Mouse (Mus musculus) cerebellum, adult 18-20 months (tissue): ENCODE measurements at regions not wholly inside any gene's neighbourhood (a gene's known extent, or its start where the extent isn't known, plus 50 kb on each side); places are given as distances from the start of the nearest gene placed in this dataset.

ENCODE experiments used
- DNase-seq, 2 experiments: peaks; one replicate each; pipeline ENCODE4 v3.0.0; 2021

DNA sequence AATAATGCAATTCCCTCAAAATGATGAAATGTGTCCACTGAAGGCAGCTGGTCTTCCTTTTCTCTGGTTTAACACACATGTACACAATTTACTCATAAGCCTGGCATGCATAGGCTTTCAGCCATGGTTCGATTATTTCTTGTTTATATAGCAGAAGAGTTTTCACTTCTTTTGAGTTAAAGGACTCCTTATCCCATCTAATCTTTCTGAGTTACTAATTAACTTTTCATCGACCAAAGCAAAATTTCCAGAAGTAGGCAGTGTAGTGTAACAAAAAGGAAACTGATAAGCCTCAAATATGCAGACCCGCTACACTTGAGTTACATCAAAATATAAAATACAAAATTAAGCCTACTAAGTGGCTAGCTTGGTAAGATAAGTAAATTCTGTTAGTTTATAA is 620.5 kb upstream of the Akr1e1 start:
- DNase-seq = no peak

- DNase-seq = no peak
Measured at GRCm38 (mm10) chr13:5234232-5234631, 625.3 kb upstream of the Akr1e1 start.

- no peak for DNase-seq
Measured at GRCm38 (mm10) chr13:5235391-5235790, 625.9 kb upstream of the Klf6 start.

DNA sequence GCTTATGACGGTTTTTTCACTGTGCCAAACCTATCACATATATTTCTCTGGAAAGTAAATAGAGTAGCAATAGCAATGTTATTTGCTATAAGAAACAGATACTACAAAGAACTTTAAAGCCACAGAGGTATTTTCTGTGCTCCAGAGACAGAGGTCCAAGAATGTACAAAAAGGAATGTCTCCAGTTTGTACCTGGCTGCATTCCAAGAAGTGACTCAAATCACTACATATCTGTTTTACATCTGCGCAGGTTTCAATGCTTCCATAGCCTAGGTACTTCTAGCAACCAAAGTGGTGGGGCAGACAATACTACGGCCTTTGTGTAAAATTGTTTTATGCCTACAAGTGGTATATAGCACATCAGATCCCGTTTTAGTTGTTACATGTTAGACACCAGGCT is 620.7 kb upstream of the Klf6 start:
- no peak for DNase-seq

- no peak for DNase-seq
Measured at GRCm38 (mm10) chr13:5242782-5243181, 618.5 kb upstream of the Klf6 start.

GRCm38 (mm10) chr13:5248671-5249391 is 612.5 kb upstream of the Klf6 start:
- DNase-seq = no peak

- DNase-seq = no peak
Measured at GRCm38 (mm10) chr13:5257891-5258660, 603.2 kb upstream of the Klf6 start.

- no peak for DNase-seq
Measured at GRCm38 (mm10) chr13:5259760-5260159, 601.5 kb upstream of the Klf6 start.

- DNase-seq = no peak
Measured at GRCm38 (mm10) chr13:5272506-5273192, 588.6 kb upstream of the Klf6 start.

- DNase-seq = no peak
Measured at GRCm38 (mm10) chr13:5276564-5276963, 584.7 kb upstream of the Klf6 start.

DNA sequence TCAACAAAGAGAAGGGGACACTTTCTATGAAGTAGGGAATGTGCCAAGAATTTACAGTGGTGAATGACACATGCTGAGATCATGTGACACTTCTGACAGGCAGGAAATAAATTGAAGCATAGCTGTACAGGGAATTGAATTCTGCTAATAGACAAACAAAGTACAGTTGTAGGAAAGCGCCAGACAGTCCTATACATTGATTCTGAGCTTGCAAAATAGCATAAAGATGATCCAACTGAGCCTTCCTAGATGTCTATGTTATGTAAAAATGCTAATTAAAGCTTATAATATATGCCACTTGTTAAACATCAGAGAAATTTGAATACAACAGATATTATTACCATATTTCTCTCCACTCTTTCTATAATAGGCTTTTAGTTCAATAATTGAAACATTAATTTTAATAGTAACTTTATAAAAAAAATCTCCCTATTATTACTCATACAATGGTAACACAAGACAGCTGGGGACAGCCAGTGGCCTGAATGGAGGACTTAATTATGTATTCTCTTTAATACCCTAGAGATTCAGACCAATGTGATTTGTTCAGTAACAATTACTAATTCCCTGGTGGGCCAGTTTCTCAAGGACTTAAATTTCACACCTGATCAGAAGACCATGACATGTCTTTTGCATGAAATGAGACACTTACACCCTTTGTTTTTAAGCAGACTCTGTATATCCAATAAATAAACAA is 571.4 kb upstream of the Klf6 start:
- DNase-seq = no peak

- no peak for DNase-seq
Measured at GRCm38 (mm10) chr13:5302141-5302540, 559.1 kb upstream of the Klf6 start.

- DNase-seq = no peak
Measured at GRCm38 (mm10) chr13:5306688-5307087, 554.6 kb upstream of the Klf6 start.

DNA sequence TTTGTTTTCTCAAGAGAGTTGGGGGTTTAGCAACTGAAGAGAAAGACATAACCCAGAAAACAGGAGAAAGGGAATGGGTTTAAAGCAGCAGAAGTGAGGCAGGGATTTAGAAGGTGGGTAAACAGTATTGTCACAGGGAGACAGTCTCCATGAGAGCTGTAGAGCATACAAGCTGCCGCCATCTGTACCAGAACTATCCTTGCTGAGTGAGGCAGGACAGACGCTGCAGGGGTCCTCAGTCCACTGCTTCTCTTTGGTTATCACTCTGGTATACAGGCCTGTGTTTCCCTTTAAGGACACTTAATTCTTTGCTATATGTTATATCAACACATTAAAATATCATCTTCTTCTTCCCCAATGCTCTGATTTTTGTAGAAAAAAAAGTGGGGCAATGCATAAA is 548.0 kb upstream of the Klf6 start:
- DNase-seq = peak; percentile 12 to 14

DNA sequence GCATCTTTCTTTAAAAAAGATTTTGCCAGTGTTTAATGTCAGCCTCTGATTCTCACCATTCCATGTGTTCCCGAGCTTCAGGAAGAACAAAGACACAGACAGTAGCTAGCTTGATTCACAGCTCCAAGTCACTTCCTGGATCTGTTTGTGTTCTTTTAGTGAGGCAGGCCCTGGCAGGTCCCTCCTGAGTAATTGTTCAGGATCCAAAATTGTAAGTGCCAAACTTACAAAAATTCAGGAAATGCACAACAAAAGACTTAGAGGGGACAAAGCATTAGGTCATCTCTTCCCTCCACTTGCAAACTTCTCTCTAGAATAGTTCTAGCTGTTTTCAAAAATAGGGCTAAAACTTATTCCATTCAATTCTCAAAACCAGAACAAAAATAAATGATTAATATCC is 546.3 kb upstream of the Klf6 start:
- DNase-seq = no peak

DNA sequence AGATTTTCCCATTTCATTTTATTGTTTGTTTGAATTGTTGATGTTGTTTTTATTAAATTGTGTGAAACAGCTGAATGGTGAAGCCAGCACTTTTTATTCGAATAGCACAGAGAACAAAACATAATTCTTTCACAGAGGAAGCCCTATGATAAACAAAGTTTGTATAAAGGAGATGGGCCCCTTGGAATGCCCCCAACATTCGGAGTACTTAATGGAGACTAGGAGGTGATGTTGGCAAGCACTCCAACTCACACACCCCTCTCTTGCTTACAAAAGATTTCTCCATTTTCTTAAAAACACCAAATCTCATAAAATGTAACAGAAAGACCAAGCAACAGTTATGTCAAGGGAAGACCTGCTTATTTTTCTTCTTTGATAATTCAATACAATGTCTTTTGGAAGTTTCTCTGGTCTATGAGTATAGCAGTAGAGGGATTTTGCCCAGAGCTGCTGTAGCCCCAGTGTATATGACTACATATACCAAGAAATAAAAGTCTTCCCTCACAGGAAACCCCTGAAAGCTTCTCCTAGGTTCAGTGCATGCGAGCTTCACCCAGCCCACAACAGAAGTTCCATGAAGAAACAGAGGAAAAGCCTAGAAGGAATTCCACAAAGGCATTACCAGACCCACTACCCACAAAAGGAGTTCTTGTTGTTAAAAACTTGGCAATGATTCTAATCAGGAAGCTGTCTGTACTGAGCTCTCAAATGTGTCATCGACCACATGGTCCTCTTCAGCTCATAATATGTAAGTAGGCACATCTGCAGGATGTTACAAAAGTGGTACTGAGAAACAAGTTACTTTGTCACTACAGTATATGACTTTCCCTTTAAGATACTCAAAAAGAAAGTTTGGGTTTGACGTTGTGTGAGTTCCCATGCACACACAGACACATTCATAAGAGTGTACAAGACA is 543.1 kb upstream of the Klf6 start:
- no peak for DNase-seq

GRCm38 (mm10) chr13:5345712-5346111 is 515.6 kb upstream of the Klf6 start:
- DNase-seq = no peak

DNA sequence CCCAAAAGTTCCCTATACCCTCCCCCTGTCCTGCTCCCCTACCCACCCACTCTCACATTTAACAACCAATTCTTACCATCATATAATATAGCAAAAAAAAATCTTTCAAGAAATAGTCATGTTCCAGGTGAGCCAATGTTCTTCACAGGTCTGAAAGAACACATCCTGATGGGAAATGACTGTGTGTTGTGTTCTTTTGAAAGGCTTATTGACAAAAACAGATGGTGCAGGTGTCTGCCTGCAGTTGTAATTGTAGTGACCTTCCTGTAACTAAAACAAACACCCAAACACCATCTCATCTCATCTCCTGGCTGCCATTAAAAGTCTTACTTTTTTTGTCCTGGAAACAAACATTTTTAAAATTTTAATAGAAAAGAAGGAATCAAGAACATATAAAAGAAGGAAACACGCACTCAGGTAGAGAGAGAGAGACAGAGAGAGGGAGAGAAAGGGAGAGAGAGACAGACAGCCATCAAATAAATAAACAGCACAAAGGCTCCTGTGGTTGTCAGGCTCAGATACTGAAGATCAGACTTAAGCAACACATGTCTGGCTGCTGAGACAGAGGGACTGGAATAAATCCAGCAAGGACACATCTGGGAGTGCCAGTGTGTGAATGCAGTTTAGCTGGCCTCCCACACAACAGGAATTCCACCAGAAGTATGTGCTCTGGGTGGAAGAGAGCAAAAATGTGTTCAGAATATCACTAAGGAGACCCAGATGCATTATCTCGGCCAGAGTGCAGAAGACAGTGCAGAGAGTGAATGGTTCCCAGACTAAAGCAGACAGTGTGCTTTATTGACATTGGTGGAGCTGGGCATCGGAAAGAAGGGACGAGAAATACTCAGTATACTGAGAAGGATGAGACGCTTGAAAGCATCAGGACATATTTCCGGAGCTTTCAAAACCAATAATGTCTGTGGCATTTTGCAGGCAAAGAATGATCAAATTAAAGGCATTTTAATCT is 513.5 kb upstream of the Klf6 start:
- no peak for DNase-seq

DNA sequence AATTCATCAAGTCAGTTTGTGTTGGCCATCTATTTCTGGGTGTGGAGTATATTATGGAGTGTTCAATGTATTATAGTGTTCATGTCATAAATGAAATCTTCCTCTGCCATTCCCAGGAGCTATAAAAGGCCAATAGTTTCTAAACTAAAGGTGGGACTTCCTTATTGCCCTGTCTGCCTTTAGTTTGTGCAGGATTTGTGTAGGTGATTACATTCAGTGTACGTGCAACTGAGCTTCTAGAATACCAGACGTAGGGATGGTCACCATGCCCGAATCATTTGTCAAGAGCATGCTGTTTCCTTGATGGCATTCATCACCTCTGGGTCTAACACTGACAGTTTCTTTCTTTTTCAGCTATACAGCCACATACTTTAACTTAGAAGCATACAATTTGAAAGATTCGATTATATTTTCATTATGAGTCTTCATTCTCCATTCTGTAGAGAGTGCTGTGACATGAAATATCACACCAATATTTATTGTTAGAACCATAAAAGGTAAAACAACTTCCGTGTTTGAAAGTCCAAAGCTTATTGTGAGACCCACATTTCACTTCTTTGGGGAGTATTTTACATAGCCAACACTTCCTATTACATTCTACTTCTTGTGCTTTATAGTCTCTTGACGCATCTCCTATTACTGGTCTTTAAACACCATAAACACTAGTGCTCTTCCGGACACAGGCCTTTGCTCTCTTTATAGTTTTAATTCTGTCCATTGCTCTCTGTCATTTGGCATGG is 494.1 kb upstream of the Klf6 start:
- no peak for DNase-seq

GRCm38 (mm10) chr13:5370007-5370406 is 491.3 kb upstream of the Klf6 start:
- DNase-seq = no peak
